Mouse (Mus musculus) bone marrow macrophage, adult 2 months (primary cell): ENCODE data around the gene Sirpa.

ENCODE experiments used
- CTCF ChIP-seq: IDR thresholded peaks from 2 replicates; pipeline ENCODE4 v1.5.1; 2012; ENCODE audit warnings: low read depth, mild to moderate bottlenecking, low read length, moderate library complexity
- POLR2A ChIP-seq: IDR thresholded peaks from 2 replicates; pipeline ENCODE4 v1.6.1; 2012; ENCODE audit warnings: mild to moderate bottlenecking, low read depth, low read length, borderline replicate concordance

GRCm38 (mm10) chr2:129633077-129633732 lies 40.6 kb downstream of the Sirpa start:
- TF ChIP-seq CTCF, result no peak
- no peak for TF ChIP-seq POLR2A
